Mouse (Mus musculus) erythroblast, embryonic 14.5 days (primary cell): ENCODE data around the gene Trim75. TPM values are rescaled to one million over a fixed set of nuclear protein-coding genes. Genes with fewer than 3 reads are reported as not detected.
"Not testable (repeated sequence)": the region's sequence is repeated elsewhere in the genome, so short reads cannot be mapped to it uniquely, and the experiment has no call there.

Experiments
- H3K27me3 ChIP-seq: 2 replicates; pipeline ENCODE4 v1.6.1; 2012; ENCODE audit warnings: inconsistent platforms; ENCODE audit not compliant: control insufficient read depth
- H3K36me3 ChIP-seq: 2 replicates; pipeline ENCODE4 v1.6.1; 2012; ENCODE audit warnings: mild to moderate bottlenecking, inconsistent platforms; ENCODE audit not compliant: control insufficient read depth
- H3K4me1 ChIP-seq: 2 replicates; pipeline ENCODE4 v1.6.1; 2012; ENCODE audit warnings: inconsistent platforms; ENCODE audit not compliant: control insufficient read depth
- H3K4me3 ChIP-seq: replicated peaks from 2 replicates; pipeline ENCODE3; 2012; ENCODE audit warnings: moderate library complexity, mild to moderate bottlenecking, inconsistent platforms
- H3K9me3 ChIP-seq: 2 replicates; pipeline ENCODE4 v1.6.1; 2012; ENCODE audit warnings: low read length, inconsistent platforms, mixed read lengths; ENCODE audit not compliant: control insufficient read depth
- GATA1 ChIP-seq: IDR thresholded peaks from 2 replicates; pipeline ENCODE4 v1.6.1; 2012; ENCODE audit warnings: low read length, inconsistent platforms, mixed read lengths
- TAL1 ChIP-seq: IDR thresholded peaks from 3 replicates; pipeline ENCODE4 v1.6.1; 2012; ENCODE audit warnings: low read length, inconsistent platforms, mixed read lengths
- polyA plus RNA-seq: library from polyadenylated mRNA; stranded (reverse); fragments of >175 nt; gene quantifications from 2 replicates; pipeline ENCODE4 v1.2.3, GENCODE M21; 2012

The Trim75 gene
- polyA plus RNA-seq, 1 experiment, result not detected

DNA sequence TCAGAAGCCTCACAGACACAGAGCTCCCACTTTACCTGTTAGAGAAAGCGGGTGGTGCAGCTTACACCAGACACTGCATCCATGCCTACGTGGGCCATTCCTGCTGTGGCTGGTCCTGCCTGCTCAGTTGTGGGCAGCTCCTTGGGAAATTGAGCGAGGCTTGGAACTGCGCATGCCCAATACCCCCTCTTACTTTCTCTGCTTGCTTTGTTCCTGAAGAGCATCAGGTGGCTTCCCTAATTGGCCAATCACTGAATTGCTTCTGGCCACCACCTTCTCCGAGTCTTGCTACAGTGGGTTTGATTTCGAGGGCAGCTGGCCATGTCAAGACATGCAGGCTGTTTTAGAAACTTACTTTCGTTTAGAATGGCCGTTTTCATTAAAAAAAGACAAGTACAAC lies 30.8 kb upstream of the Trim75 start, which contains the start of the genes Trim61 and Trim60:
Gene Trim61 (minus strand): TSS at position 101 of the 400 bp plus-strand sequence.
Gene Trim60 (minus strand): TSS at position 162 of the 400 bp plus-strand sequence.
- Histone ChIP-seq H3K4me1 (no peaks in the 10 kb centered on the region), H3K9me3 (peaks cover 38% of the 10 kb centered on the region), H3K27me3 (no peaks in the 10 kb centered on the region), H3K36me3 (no peaks in the 10 kb centered on the region), H3K4me3 (no peak within 1 kb of the TSS)
- TF ChIP-seq GATA1, result no peak
- TF ChIP-seq TAL1, result no peak

GRCm38 (mm10) chr8:65007616-65008015 lies 20.0 kb upstream of the Trim75 start:
- H3K4me3 ChIP-seq, H3K9me3 ChIP-seq, H3K4me1 ChIP-seq, H3K36me3 ChIP-seq, H3K27me3 ChIP-seq: not testable (repeated sequence)

- no peak for TF ChIP-seq TAL1
- TF ChIP-seq GATA1, result no peak
- no peaks in the 10 kb centered on the region for H3K27me3 ChIP-seq
- H3K4me3 ChIP-seq, result no peak overlapping the region
- H3K36me3 ChIP-seq, result no peaks in the 10 kb centered on the region
- H3K9me3 ChIP-seq, result peaks cover 5% of the 10 kb centered on the region
- no peaks in the 10 kb centered on the region for H3K4me1 ChIP-seq
Measured at GRCm38 (mm10) chr8:64998806-64999365, 11.3 kb upstream of the Trim75 start.

DNA sequence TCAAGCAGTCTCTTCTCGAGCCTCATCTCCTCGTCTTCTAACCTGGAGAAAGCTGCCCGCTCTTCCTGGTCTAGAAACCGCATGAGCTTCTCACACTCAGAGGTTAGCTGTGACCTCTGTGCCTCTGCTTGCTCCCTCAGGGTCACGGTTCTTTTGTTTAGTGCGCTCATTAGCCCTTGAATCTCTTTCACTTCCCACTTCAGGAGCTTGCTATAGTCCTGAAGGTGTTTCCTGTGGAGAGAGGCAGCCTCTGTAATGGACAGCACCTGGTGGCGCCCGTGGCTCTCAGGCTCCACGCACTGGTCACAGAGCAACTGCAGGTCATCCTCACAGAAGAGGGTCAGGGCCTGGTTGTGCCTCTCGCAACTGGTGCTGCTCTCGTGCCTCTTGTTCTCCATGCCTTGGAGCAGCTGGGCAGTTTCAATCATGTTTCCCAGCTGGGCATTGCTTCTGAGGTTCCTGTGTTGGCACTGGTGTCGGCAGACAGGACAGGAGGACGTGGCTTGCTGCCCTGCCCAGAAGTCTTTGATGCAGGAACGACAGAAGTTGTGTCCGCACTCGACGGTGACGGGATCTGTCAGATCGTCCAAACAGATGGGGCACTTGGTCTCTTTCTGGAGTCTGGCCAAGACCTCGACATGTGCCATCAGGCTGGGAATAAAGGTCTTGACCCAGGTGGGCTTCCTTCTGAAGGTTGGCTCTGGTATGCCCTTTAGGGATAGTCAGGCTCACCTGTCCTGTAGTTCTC lies 4.3 kb downstream of the Trim75 start:
- Histone ChIP-seq H3K36me3 (no peaks in the 10 kb centered on the region), H3K4me1 (no peaks in the 10 kb centered on the region), H3K4me3 (no peak overlapping the region), H3K9me3 (peaks cover 2% of the 10 kb centered on the region; the same call in 1 of the 2 replicates), H3K27me3 (no peaks in the 10 kb centered on the region)
- TF ChIP-seq GATA1, result no peak
- TF ChIP-seq TAL1, result no peak

- Histone ChIP-seq H3K9me3 (peaks cover 3% of the 10 kb centered on the region; the same call in 1 of the 2 replicates), H3K4me1 (no peaks in the 10 kb centered on the region), H3K4me3 (no peak overlapping the region), H3K36me3 (peaks cover 16% of the 10 kb centered on the region), H3K27me3 (no peaks in the 10 kb centered on the region)
- TF ChIP-seq GATA1, result no peak
- no peak for TF ChIP-seq TAL1
Measured at GRCm38 (mm10) chr8:64962836-64963235, 24.8 kb downstream of the Trim75 start.

- no peaks in the 10 kb centered on the region for H3K4me1 ChIP-seq
- TF ChIP-seq GATA1 (no peak), TAL1 (no peak)
- peaks cover 3% of the 10 kb centered on the region; the same call in 1 of the 2 replicates for H3K9me3 ChIP-seq
- peaks cover 10% of the 10 kb centered on the region for H3K36me3 ChIP-seq
- H3K4me3 ChIP-seq, result no peak overlapping the region
- H3K27me3 ChIP-seq, result no peaks in the 10 kb centered on the region
Measured at GRCm38 (mm10) chr8:64959025-64959424, 28.6 kb downstream of the Trim75 start.

DNA sequence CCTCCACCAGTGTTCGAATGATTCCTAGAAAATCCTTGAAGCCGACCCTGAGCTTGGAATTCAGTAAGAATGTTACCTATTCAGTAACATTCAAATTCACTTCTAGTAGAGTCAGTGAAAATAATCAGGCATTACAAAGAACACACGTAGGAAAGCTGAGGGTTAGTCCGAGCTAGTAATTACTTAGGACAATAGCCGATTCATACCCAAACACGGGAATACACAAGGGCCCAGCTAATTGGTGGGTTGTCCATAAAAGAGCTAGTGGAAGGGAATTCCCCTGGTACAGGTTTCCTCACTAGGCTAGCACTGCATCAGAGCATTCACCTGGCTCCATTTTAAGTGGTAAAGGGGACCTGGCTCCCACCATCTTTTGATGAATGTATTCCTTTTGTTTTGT lies 35.5 kb downstream of the Trim75 start:
- TF ChIP-seq GATA1 (no peak), TAL1 (no peak)
- Histone ChIP-seq H3K4me3 (no peak overlapping the region), H3K9me3 (peaks cover 4% of the 10 kb centered on the region), H3K4me1 (peaks cover 10% of the 10 kb centered on the region), H3K27me3 (no peaks in the 10 kb centered on the region), H3K36me3 (no peaks in the 10 kb centered on the region)

GRCm38 (mm10) chr8:64948371-64948770 lies 39.3 kb downstream of the Trim75 start:
- TF ChIP-seq TAL1 (no peak), GATA1 (no peak)
- peaks cover 21% of the 10 kb centered on the region for H3K4me1 ChIP-seq
- peaks cover 3% of the 10 kb centered on the region for H3K27me3 ChIP-seq
- no peak overlapping the region for H3K4me3 ChIP-seq
- H3K9me3 ChIP-seq, result peaks cover 4% of the 10 kb centered on the region
- no peaks in the 10 kb centered on the region for H3K36me3 ChIP-seq

- no peaks in the 10 kb centered on the region for H3K36me3 ChIP-seq
- peaks cover 10% of the 10 kb centered on the region for H3K27me3 ChIP-seq
- H3K9me3 ChIP-seq, result peaks cover 2% of the 10 kb centered on the region
- H3K4me1 ChIP-seq, result peaks cover 21% of the 10 kb centered on the region
- peak overlapping the region; percentile 82 for H3K4me3 ChIP-seq
- TF ChIP-seq TAL1, result no peak
- TF ChIP-seq GATA1, result no peak
Measured at GRCm38 (mm10) chr8:64947698-64948034, 40.0 kb downstream of the Trim75 start.
